Mouse (Mus musculus): Measurements from ENCODE around the gene Vsx1.

Vsx1 gene

GRCm38 (mm10) chr2:150667065-150667819, 21.9 kb downstream of the Vsx1 start:
- peak; percentile 88 for DNase-seq (ENCODE audit: low read depth)

GRCm38 (mm10) chr2:150666723-150667064, 22.5 kb downstream of the Vsx1 start:
- no peak for DNase-seq (ENCODE audit: low read depth)

GRCm38 (mm10) chr2:150665534-150666451, 23.4 kb downstream of the Vsx1 start:
- DNase-seq (ENCODE audit: low read depth), result no peak

DNA sequence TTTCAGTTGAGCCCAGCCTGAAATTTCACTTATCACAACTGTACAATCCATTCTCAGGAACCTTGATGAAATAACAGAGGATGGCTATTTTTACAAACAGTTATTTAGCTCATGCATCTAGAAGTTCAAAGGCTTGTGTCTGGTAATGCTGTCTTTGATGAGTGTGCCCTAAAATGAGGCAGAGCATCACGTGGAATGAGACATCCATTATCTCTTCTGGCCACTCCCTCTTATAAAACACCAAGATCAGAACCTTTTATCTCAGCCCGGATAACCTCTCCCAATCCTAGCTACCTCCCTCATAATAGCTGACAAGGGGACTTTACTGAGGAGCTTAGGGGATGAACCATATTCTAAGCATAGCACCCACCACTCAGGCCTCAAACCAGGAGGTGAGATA, 24.2 kb downstream of the Vsx1 start:
- no peak for DNase-seq (ENCODE audit: low read depth)

DNA sequence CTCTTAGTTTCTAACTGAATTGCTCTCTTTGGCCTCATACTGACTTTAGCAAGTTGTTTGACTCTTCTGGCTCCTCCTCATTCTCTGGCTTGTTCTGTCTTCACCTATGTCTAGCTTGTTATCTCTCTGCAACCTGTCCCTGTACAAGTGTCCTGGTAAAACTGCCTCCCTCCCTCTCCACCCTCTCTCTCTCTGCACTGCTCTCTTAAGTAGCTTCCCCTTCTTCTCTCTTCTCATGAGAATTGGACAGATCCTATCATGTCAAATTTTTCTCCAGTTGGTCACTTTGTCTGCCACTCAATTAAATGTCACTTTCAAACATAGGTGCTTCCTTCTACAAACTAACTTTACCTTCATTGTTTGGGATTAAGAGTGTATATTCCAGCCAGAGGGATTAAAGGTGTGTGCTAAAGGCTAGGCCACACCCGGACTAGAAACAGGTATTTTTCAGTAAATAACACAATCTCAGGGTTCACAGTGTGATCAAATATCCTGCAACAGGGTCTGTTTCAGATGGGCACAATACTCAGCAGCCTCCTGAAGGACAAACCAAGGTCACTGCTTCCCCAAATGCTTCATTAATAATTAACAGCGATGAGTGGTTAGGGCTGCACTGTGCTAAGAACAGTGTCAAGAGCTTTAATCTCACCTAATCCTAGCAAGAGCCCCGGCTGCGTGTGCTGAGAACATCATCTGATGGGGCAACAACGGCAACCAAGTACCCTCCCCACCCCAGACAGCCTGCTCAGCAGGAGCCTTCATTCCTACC, 24.8 kb downstream of the Vsx1 start:
- no peak for DNase-seq (ENCODE audit: low read depth)

DNA sequence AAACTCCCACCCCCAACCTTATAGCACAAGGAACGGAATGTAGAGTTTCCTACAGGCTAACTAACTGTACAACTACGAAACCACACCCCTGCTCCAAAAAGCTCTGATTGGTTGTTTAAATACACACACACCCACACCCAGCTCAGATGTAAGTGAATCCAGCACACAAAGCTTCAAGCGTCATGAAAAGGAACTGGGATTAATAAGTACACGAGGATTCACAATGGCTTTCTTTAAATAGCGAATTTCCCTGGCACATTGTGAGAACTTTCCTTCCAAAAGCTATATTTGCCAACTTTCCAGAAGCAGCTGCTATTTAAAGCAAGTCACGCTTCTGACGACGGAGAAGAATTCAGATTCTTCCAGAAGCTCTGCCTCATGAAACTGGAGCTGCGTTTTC, 25.9 kb downstream of the Vsx1 start:
- no peak for DNase-seq (ENCODE audit: low read depth)

DNA sequence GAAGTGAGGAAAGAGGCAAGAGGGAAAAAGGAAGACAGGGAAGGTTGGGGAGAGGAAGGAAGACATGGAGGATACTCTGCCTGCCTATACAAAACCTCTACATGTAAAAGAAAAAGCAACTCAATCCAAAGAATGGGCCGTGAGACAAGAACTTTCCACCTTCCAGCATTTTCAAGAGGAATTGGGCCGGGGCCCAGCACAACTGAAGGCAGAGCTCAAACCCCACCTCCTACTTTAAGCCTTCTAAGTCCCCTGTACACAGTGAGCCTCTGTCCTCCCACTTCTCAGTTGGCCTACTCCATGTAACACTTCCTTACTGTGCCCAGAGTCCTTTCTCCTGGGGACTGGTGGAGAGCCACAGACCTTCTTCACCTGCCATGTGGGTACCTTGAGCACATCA, 27.2 kb downstream of the Vsx1 start:
- DNase-seq (ENCODE audit: low read depth), result no peak

DNA sequence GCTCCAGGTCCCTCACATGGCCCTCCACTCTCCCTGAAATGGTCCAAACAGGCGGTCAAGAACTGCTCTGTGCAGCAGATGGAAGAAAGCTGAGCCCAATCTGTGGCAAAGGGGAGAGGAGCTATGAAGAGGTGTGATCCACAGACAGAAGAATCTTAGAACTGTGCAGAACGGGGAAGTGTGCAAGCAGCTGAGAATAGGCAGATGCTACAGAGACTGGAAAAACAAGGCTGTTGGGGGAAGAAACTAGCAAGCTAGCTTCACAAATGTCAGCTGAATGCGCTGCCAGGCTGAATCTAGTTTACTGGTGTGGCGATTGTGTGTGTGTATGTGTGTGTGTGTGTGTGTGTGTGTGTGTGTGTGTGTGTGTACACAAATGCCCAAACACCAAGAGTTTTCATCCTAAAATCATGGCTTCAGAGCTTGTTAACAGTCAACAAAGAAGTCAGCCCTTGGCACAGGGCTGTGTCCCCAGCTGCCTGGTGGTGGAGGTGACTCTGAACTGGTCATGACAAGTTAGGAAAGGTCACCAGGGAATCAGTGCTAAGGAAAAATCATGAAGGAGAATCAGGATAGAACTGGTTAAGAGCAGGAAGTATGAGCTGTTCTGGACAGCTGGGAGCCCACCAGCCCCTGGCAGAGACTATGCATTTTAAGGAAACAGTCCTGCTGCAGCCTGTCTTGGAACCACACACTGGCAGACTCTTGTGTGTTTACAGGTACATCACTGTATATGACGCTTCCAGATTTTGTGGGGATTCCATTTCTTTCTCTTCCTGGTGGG, 28.3 kb downstream of the Vsx1 start:
- no peak for DNase-seq (ENCODE audit: low read depth)

DNA sequence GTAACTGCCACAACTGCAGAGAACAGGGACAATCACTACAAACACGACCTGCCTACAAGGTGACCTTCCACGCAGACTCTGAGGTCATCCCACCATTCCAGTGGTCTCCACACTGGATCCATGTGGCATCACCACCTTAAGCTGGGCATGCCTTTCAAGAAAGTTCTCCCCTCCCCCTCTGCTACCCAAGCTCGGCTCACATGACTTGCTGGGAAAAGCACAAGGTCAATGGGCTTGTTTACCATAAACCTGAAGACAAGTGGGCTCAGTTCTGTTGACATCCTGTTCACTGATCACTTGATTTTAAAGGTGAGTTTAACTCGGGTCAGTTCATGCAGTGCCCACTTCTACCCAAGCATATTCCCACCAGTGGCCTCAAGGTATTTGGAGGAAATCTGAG, 29.1 kb downstream of the Vsx1 start:
- no peak for DNase-seq (ENCODE audit: low read depth)

GRCm38 (mm10) chr2:150656975-150657768, 32.0 kb downstream of the Vsx1 start:
- no peak for DNase-seq (ENCODE audit: low read depth)

DNA sequence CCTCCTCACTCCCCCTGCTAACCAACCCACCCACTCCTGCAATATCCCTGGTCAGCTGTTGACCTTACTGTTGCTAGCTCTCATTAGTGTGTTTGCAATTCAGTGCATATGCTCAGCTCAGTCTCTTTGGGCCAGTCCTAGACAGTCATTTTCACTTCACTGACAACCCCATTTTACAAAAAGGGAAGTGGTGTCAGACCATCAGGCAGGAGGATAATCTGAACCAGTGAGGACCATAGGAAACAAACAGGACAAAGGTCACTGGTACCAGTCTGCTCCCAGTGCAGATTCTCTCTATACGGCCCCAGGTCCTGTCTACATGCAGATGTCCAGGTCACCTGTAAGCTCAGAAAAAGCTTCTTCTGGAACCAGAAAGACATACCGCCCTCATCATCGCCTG, 33.0 kb downstream of the Vsx1 start:
- DNase-seq (ENCODE audit: low read depth), result no peak

- DNase-seq (ENCODE audit: low read depth), result no peak
Measured at GRCm38 (mm10) chr2:150655290-150655689, 33.9 kb downstream of the Vsx1 start.

- DNase-seq (ENCODE audit: low read depth), result no peak
Measured at GRCm38 (mm10) chr2:150654814-150655213, 34.3 kb downstream of the Vsx1 start.

GRCm38 (mm10) chr2:150651366-150651765, 37.8 kb downstream of the Vsx1 start:
- no peak for DNase-seq (ENCODE audit: low read depth)

DNA sequence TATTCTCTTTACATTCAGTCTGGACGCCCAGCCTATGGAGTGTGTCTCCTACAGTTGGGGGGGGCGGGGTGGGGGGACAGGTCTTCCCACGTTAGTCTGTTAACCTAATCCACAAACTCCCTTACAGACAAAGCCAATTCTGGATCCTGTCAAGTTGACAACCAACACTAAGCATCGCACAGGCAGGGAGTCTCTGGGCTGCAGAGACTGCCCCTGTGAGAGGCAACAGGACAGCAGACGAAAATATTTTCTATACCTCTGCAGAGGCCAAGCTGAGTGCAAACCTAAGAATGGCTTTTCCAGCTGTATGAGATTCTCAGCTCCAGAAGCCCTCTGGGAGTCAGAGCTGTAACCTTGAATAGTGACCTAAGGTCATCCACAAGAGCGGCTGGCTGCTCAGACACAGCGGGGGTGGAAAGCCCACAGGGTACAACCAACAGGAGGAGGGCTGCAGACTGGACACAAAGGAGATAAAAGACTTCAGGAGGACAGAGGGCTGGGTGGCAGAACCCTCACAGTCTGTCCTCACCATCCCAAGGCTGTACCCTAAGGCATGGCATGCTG, 38.6 kb downstream of the Vsx1 start:
- no peak for DNase-seq (ENCODE audit: low read depth)

DNA sequence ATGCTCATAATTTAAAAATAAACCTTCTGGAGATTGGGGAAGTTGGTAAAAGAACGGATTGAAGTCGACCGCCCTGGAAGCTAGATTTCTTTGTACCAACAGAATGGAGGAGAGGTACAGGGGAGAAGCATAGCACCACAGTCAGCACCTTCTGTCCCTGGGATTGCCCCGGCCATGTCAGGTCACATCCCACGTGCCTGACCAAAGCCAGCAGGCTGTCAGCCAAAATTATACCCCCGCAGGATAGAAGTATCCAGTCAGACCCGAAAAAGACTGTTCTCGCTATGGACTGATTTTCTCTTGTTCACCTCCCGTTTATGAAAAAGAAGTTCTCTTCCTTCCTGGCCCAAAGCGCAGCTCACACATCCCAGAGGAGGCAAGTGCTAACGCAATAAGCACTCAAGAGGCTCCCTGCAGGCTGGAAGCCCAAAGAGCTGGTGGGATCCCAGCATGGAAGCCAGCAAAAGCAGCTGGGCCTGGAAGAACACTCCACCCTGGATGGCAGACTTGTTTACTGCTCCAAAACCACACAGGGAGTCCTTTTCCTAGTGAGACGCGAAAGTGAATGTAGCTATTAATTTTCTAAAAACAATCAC, 40.8 kb downstream of the Vsx1 start:
- DNase-seq (ENCODE audit: low read depth), result no peak

- DNase-seq (ENCODE audit: low read depth), result no peak
Measured at GRCm38 (mm10) chr2:150647681-150648299, 41.4 kb downstream of the Vsx1 start.

DNA sequence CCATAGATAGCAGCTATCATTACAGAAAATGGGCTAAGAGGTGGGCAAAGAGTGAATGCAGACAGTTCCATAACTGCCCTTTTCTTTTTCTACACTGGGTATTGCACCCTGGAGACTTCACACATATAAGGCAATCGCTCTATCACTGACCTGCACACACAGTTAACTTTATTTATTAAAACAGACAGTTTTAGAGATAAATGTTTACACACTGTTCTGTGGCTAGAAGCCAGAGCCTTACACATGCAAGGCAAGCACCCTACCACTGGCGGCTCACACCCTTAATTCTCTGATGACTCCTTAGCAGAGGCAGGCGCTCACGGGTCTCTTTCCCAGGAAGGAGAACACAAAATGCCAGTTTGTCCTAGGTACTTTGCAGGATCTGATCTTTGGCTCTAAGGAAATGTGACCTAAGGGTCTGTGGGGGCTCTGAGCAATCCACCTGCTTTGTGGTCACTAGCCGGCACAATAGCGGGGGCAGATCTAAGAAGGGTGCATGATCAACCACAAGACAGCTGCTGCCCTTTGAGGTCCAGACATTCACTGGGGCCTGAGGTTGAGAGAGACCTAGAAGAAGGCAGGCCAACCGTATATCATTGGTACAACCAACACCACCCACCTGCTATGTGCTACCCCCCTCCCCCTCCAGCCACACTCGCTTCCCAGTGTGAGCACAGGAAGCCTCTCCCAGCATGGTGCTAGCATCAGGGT, 42.6 kb downstream of the Vsx1 start:
- DNase-seq (ENCODE audit: low read depth), result no peak

GRCm38 (mm10) chr2:150645225-150645624, 43.9 kb downstream of the Vsx1 start:
- DNase-seq (ENCODE audit: low read depth), result peak; percentile 27
